Mouse (Mus musculus) bone marrow macrophage, adult 2 months (primary cell): ENCODE data around the gene Cmip. TPM values are rescaled to one million over a fixed set of nuclear protein-coding genes. Genes with fewer than 3 reads are reported as not detected.

Experiments
- H3K27ac ChIP-seq: 2 replicates; pipeline ENCODE4 v1.5.1; 2012; ENCODE audit warnings: low read depth, low read length; ENCODE audit not compliant: insufficient read depth
- H3K4me1 ChIP-seq: 2 replicates; pipeline ENCODE4 v1.6.1; 2012; ENCODE audit warnings: low read length; ENCODE audit not compliant: control insufficient read depth, insufficient read depth
- H3K4me3 ChIP-seq: 2 replicates; pipeline ENCODE4 v1.5.1; 2012; ENCODE audit warnings: mild to moderate bottlenecking, low read length, moderate library complexity; ENCODE audit not compliant: insufficient read depth
- CTCF ChIP-seq: IDR thresholded peaks from 2 replicates; pipeline ENCODE4 v1.5.1; 2012; ENCODE audit warnings: low read depth, mild to moderate bottlenecking, low read length, moderate library complexity
- POLR2A ChIP-seq: IDR thresholded peaks from 2 replicates; pipeline ENCODE4 v1.6.1; 2012; ENCODE audit warnings: mild to moderate bottlenecking, low read depth, low read length, borderline replicate concordance
- polyA plus RNA-seq: library from polyadenylated mRNA; stranded (reverse); fragments of >200 nt; gene quantifications from 2 replicates; pipeline ENCODE4 v1.2.4, GENCODE M21; 2012; ENCODE audit not compliant: missing spikeins, insufficient read depth, insufficient read length

Cmip gene
- polyA plus RNA-seq, 1 experiment = 60.1 TPM

DNA sequence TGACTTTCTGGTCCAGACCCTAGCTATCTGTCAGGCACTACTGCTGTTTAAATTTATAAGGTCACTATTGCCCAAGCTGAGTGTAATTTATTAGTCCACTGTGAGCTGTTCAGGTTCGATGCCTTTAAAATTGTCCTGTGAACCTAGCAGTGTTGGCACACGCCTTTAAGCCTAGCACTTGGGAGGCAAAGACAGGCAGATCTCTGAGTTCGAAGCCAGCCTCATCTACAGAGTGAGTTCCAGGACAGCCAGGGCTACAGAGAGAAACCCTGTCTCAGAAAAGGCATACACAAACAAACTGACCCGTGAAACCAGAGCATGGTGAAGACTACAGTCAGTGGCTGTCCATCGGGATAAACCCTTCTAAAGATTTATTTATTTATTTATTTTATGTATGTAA lies 16.5 kb upstream of the Cmip start:
- Histone ChIP-seq H3K27ac (no peak overlapping the region), H3K4me1 (peaks cover 12% of the 10 kb centered on the region), H3K4me3 (no peak overlapping the region)
- no peak for TF ChIP-seq POLR2A
- no peak for TF ChIP-seq CTCF

DNA sequence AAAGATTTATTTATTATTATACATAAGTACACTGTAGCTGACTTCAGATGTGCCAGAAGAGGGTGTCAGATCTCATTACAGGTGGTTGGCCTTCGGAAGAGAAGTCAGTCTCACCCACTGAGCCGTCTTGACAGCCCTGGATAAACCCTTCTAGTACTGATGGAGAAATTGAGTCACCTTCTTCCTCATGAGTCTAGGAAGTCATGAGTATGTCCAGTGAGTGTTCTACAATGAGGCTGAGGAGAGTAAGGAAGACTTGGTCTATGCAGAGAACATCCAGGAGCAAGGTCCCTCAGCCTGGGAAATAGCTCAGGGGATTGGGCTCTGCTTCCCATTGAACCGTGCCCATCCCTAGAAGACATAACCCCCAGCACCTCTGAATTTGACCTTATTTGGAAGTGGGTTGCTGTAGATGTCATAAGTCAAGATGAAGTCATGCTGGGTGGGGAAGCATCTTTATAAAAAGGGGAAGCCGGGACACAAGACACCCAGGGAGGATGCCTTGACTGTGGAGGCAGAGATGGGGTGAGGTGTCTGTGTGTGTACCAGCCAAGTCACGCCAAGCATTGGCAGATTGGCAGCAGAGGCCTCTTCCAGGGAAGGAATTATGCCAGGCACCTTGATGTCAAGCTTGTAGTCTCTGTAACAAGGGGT lies 15.9 kb upstream of the Cmip start:
- Histone ChIP-seq H3K4me1 (peaks cover 12% of the 10 kb centered on the region), H3K4me3 (no peak overlapping the region), H3K27ac (no peak overlapping the region)
- no peak for TF ChIP-seq POLR2A
- TF ChIP-seq CTCF = no peak

- no peak overlapping the region for H3K27ac ChIP-seq
- no peak for TF ChIP-seq POLR2A
- no peak for TF ChIP-seq CTCF
- peaks cover 12% of the 10 kb centered on the region for H3K4me1 ChIP-seq
- no peak overlapping the region for H3K4me3 ChIP-seq
Measured at GRCm38 (mm10) chr8:117241848-117242247, 15.0 kb upstream of the Cmip start.

DNA sequence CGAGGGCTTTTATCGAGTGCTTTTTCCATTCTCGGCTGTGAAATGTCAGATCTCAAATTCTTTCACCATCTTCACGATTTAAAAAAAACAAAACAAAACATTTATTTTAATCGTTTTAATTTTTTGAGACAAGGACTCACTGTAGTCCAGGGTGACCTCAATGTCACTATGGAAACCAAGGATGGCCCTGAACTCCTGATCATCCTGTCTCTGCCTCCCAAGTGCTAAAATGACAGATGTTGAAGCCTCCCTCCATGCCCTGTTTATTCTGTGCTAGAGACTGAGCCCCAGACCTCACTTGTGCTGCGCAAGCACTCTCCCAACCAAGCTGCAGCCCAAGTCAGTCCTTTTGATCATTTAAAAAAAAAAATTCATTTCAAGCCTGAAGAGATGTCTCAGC lies 14.6 kb upstream of the Cmip start:
- Histone ChIP-seq H3K4me1 (peaks cover 12% of the 10 kb centered on the region), H3K4me3 (no peak overlapping the region), H3K27ac (no peak overlapping the region)
- no peak for TF ChIP-seq POLR2A
- TF ChIP-seq CTCF = no peak

DNA sequence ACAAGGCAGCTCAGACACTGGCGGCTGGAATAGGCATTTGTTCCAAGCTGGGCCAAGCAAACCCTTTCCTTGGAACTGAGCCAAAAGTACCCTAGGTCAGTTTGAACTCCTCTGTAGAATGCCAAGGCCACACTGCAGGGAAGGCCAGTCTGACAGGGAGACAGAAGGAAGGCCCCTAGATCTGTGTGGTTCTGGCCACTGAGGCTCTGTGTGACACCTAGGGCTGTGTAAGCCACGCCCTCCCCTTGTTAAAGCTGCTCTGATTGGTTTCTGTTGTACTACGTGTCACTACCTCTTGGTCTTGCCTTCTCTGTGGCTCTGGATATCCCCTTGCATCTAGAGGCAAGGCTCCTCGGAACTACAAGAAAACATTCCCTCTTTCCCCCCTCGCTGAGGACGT lies 12.3 kb upstream of the Cmip start:
- no peak overlapping the region for H3K4me3 ChIP-seq
- no peak overlapping the region for H3K27ac ChIP-seq
- H3K4me1 ChIP-seq = peaks cover 19% of the 10 kb centered on the region
- TF ChIP-seq CTCF (no peak), POLR2A (no peak)

- TF ChIP-seq POLR2A (no peak), CTCF (no peak)
- H3K4me1 ChIP-seq = peaks cover 22% of the 10 kb centered on the region
- H3K27ac ChIP-seq = no peak overlapping the region
- H3K4me3 ChIP-seq = no peak overlapping the region
Measured at GRCm38 (mm10) chr8:117248341-117248740, 8.5 kb upstream of the Cmip start.

DNA sequence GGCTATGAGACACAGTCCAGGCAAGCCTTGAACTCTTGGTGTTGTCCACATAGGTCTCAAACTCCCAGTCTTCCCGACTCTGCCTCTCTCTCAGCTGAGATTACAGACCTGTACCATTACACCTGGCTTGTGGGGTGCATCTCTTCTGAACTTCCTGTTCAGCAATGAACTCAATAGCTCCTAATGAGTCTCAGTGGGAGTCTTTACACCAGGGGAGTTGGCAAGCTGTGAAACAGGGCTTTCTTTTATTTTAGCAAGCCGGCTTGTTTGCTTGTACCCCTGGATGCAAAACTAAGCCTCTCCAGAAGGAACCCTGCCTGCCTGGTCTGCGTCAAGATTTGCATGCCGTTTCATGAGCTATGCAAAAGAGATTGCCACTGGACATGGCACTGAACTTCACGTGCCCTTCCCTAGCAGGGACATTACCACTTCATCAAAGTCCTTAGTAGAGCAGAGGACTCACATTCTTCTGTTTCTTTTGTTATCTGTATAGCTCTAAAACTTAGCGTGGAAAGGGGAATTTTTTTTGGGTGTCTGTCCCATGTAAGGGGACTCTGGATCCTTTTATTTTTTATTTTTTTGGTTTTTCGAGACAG lies 5.7 kb upstream of the Cmip start:
- no peak for TF ChIP-seq CTCF
- no peak for TF ChIP-seq POLR2A
- H3K4me1 ChIP-seq = peaks cover 26% of the 10 kb centered on the region
- H3K4me3 ChIP-seq = no peak overlapping the region
- H3K27ac ChIP-seq = no peak overlapping the region

DNA sequence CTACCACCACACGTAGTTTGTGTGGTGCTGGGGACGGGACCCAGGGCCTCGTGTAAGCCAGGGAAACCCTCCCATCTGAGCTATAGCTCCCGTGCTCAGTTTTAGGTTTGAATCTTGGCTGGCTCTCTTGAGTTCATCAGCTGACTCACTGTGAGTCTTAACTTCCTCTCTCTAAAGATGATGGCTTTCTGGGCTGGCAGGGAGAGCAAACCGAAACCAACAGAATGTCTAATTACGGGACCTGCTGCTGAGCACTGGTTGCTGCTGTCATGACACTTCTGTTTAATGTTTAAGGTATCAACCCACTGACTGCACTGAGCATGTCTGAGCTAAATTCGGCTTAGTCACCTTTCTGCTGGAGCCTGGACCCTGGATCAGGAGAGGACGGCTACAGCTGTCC lies 4.2 kb upstream of the Cmip start:
- peak overlapping the region; percentile 83 for H3K27ac ChIP-seq
- TF ChIP-seq CTCF (no peak), POLR2A (no peak)

GRCm38 (mm10) chr8:117253390-117254269 lies 3.2 kb upstream of the Cmip start:
- Histone ChIP-seq H3K27ac (peak overlapping the region; percentile 50; the same call in 1 of the 2 replicates), H3K4me3 (no peak overlapping the region), H3K4me1 (peaks cover 21% of the 10 kb centered on the region)
- no peak for TF ChIP-seq POLR2A
- TF ChIP-seq CTCF = peak; percentile 2; the same call in 1 of the 2 replicates

More for the DNA sequence above, 4.2 kb upstream of the Cmip start:
- H3K4me1 ChIP-seq = peaks cover 26% of the 10 kb centered on the region
- no peak overlapping the region for H3K4me3 ChIP-seq

DNA sequence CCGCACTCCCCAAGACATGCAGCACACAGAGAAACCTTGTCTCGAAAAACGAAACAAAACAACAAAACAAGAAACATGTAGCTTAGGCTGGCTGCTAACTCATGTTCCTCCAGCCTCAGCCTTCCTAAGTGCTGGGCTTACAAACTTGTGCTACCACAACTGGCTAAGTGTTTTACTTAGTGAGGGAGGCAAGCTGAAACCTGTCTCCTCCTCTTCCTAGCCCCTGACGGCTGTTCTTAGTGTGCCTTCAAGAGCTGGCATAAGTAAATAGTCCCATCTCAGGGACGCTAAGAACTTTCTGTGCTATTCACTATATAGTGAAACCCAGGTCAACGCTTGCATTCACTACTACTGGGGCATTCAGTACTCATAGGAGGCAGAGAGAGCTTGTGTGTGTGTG lies 2.4 kb upstream of the Cmip start:
- no peak overlapping the region for H3K27ac ChIP-seq
- H3K4me1 ChIP-seq = peaks cover 26% of the 10 kb centered on the region
- no peak overlapping the region for H3K4me3 ChIP-seq
- TF ChIP-seq CTCF (no peak), POLR2A (no peak)

- Histone ChIP-seq H3K4me3 (peak overlapping the region; percentile 99), H3K27ac (peak overlapping the region; percentile 86), H3K4me1 (peaks cover 43% of the 10 kb centered on the region)
- TF ChIP-seq CTCF = no peak
- TF ChIP-seq POLR2A = no peak
Measured at GRCm38 (mm10) chr8:117256292-117256938, 449 bp upstream of the Cmip start.
